Mouse (Mus musculus) stomach, postnatal 0 days (tissue): ENCODE measurements around the gene Naa35.

ENCODE experiments used
- CTCF ChIP-seq: IDR thresholded peaks from 2 replicates; pipeline ENCODE4 v1.5.1; 2016; ENCODE audit warnings: antibody characterized with exemption, low read depth, mild to moderate bottlenecking, moderate library complexity
- EP300 ChIP-seq: optimal IDR thresholded peaks from 2 replicates; pipeline ENCODE3; 2016; ENCODE audit warnings: antibody characterized with exemption

GRCm38 (mm10) chr13:59535746-59536145 is 49.3 kb upstream of the Naa35 start:
- TF ChIP-seq CTCF (no peak), EP300 (no peak)
